Mouse (Mus musculus) forebrain, postnatal 0 days (tissue): ENCODE results near the gene Fermt2. TPM values are rescaled to one million over a fixed set of nuclear protein-coding genes. Genes with fewer than 3 reads are reported as not detected.

ENCODE experiments used
- ATAC-seq: fragments of 200-750 bp; cut with Nextera tagmentation; 2 replicates; pipeline ENCODE4 v1.8.0; 2017; ENCODE audit warnings: mild to moderate bottlenecking, moderate library complexity
- DNase-seq: peaks from one replicate; pipeline ENCODE4 v3.0.0-alpha.2; 2015
- H3K27ac ChIP-seq: fragments of 300-500 bp; sonication (generic); 2 replicates; pipeline ENCODE4 v1.5.1; 2014; ENCODE audit warnings: low read depth, mild to moderate bottlenecking, antibody characterized with exemption, low read length, moderate library complexity, mixed read lengths
- H3K27me3 ChIP-seq: fragments of 300-500 bp; sonication (generic); 2 replicates; pipeline ENCODE4 v1.6.1; 2014; ENCODE audit warnings: mild to moderate bottlenecking, low read length, mixed read lengths; ENCODE audit not compliant: insufficient read depth
- H3K36me3 ChIP-seq: fragments of 300-500 bp; sonication (generic); 2 replicates; pipeline ENCODE4 v1.6.1; 2014; ENCODE audit warnings: mild to moderate bottlenecking, moderate library complexity; ENCODE audit not compliant: insufficient read depth
- H3K4me1 ChIP-seq: fragments of 300-500 bp; sonication (generic); 2 replicates; pipeline ENCODE4 v1.6.1; 2014; ENCODE audit warnings: antibody characterized with exemption; ENCODE audit not compliant: insufficient read depth
- H3K4me2 ChIP-seq: fragments of 300-500 bp; sonication (generic); 2 replicates; pipeline ENCODE4 v1.6.1; 2014; ENCODE audit warnings: low read depth, mild to moderate bottlenecking, moderate library complexity
- H3K4me3 ChIP-seq: fragments of 300-500 bp; sonication (generic); 2 replicates; pipeline ENCODE4 v1.5.1; 2014; ENCODE audit warnings: low read depth, low read length, mixed read lengths
- H3K9ac ChIP-seq: fragments of 300-500 bp; sonication (generic); 2 replicates; pipeline ENCODE4 v1.6.1; 2014; ENCODE audit warnings: mild to moderate bottlenecking
- H3K9me3 ChIP-seq: fragments of 300-500 bp; sonication (generic); 2 replicates; pipeline ENCODE4 v1.6.1; 2016; ENCODE audit warnings: low read length
- CTCF ChIP-seq: sonication (generic); IDR thresholded peaks from 2 replicates; pipeline ENCODE4 v1.5.1; 2016; ENCODE audit warnings: antibody characterized with exemption, control low read depth, low read depth
- WGBS: fragments of 180-500 bp; shearing (Covaris S2); extraction: QIAGEN DNeasy Blood & Tissue Kit; methylation state at CpG from one replicate; pipeline ENCODE4 v1.1.7; 2014; 5-methylcytosine and 5-hydroxymethylcytosine counted together
- polyA plus RNA-seq: library from polyadenylated mRNA; unstranded; fragments of >200 nt; fragmentation: Nextera tagmentation; extraction: Ambion mirVana; gene quantifications from 2 replicates; pipeline ENCODE4 v1.2.1, GENCODE M21; 2015
- total RNA-seq: library from RNA; depleted of rRNA; stranded (reverse); fragments of >200 nt; gene quantifications from 2 replicates; pipeline ENCODE4 v1.2.3, GENCODE M21; 2014

Gene Fermt2
- total and polyA plus RNA-seq, 2 experiments from 2014 or later = 29.5 to 61.5 TPM

GRCm38 (mm10) chr14:45554336-45554735 lies 24.4 kb upstream of the Fermt2 start:
- WGBS = 90% methylated on average over 6 of the region's 6 CpGs
- ATAC-seq = no peak
- H3K4me1 ChIP-seq = no peaks in the 10 kb centered on the region

GRCm38 (mm10) chr14:45553854-45554253 lies 23.9 kb upstream of the Fermt2 start:
- H3K4me1 ChIP-seq = no peaks in the 10 kb centered on the region
- no peak overlapping the region for H3K4me3 ChIP-seq
- H3K36me3 ChIP-seq = no peaks in the 10 kb centered on the region
- H3K4me2 ChIP-seq = no peak overlapping the region
- H3K9ac ChIP-seq = no peak overlapping the region
- no peak for TF ChIP-seq CTCF
- WGBS = 56% methylated on average over 2 of the region's 2 CpGs
- no peaks in the 10 kb centered on the region for H3K27me3 ChIP-seq
- H3K27ac ChIP-seq = no peak overlapping the region
- ATAC-seq (peak; percentile 40; the same call in 1 of the 2 replicates), DNase-seq (peak; percentile 13)
- no peaks in the 10 kb centered on the region for H3K9me3 ChIP-seq

More at GRCm38 (mm10) chr14:45554336-45554735, 24.4 kb upstream of the Fermt2 start:
- Histone ChIP-seq H3K27me3 (no peaks in the 10 kb centered on the region), H3K9ac (no peak overlapping the region), H3K4me3 (no peak overlapping the region), H3K4me2 (no peak overlapping the region), H3K27ac (no peak overlapping the region), H3K9me3 (no peaks in the 10 kb centered on the region), H3K36me3 (no peaks in the 10 kb centered on the region)
- TF ChIP-seq CTCF = no peak
- DNase-seq = no peak

- no peak for TF ChIP-seq CTCF
- 85% methylated on average over 4 of the region's 4 CpGs for WGBS
- H3K4me1 ChIP-seq = no peaks in the 10 kb centered on the region
- ATAC-seq (no peak), DNase-seq (no peak)
- no peak overlapping the region for H3K4me2 ChIP-seq
- no peak overlapping the region for H3K27ac ChIP-seq
- no peak overlapping the region for H3K9ac ChIP-seq
- H3K4me3 ChIP-seq = no peak overlapping the region
- no peaks in the 10 kb centered on the region for H3K9me3 ChIP-seq
- no peaks in the 10 kb centered on the region for H3K36me3 ChIP-seq
- no peaks in the 10 kb centered on the region for H3K27me3 ChIP-seq
These were observed 22.5 kb upstream of the Fermt2 start for GRCm38 (mm10) chr14:45552431-45552830.

DNA sequence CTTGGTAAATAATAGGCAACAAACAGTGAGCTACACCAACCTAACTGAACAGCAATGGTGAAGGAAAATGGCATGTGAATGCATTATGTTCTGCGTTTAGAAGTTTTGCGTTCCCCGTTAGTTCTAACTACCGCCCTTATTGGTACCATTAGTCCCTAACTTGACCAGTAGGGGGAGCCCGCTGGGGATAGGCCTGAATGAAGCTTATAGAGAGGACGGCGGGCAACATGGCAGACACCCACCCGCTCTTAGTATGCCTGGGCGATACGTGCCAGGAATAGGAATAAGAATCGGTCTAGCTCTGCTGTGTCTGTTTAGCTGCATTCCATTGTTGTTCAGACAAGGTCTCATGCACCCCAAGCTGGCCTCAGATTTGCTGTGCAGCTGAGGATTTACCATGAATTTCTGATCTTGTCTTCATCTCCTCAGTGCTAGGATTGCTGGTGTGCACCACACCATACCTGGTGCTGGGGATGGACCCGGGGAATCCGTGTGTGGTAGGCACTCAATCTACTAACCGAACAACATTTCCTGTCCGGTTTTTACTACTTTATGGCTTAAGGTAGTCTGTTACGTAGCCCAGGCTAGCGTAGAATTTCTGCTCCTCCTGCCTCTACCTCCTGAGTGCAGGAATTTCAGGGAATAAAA lies 21.3 kb upstream of the Fermt2 start:
- peak; percentile 63 for DNase-seq
- Histone ChIP-seq H3K4me1 (no peaks in the 10 kb centered on the region), H3K9ac (no peak overlapping the region), H3K9me3 (no peaks in the 10 kb centered on the region), H3K27me3 (no peaks in the 10 kb centered on the region), H3K27ac (no peak overlapping the region), H3K36me3 (no peaks in the 10 kb centered on the region), H3K4me2 (no peak overlapping the region), H3K4me3 (no peak overlapping the region)
- WGBS = 60% methylated on average over 17 of the region's 17 CpGs
- peak; percentile 78 for ATAC-seq
- TF ChIP-seq CTCF = peak; percentile 65

DNA sequence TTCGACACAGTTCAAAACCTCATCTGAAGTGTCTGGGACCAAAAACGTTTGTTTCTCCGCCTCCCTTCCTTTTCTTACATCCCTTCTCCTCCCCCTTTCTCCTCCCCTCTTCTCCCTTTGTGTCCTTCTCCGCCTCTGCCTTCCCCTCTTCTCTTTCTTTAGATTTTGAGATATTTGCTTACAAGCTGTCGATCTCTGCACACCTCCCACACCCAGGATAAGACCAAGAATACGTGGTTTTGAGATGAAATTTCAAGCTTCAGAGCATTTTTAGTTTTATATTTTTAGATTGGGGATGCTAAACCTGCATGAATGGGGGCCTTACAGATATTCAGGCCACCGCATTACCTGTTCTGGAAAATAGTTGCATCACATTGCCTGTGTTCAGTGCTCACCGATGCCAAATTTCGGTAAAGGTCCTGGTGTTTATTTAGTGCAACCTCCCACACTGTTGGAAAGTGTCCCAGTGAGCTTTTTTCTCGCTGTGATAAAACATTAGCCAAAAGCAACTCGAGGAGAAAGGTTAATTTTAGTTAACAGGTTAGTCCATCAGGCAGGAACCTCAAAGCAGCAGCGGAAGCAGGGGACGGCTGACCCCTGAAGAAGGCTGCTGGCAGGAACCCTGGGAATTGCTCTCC lies 20.2 kb upstream of the Fermt2 start:
- Histone ChIP-seq H3K9me3 (no peaks in the 10 kb centered on the region), H3K4me2 (no peak overlapping the region), H3K4me3 (no peak overlapping the region), H3K27me3 (no peaks in the 10 kb centered on the region), H3K9ac (no peak overlapping the region), H3K36me3 (no peaks in the 10 kb centered on the region), H3K4me1 (no peaks in the 10 kb centered on the region), H3K27ac (no peak overlapping the region)
- TF ChIP-seq CTCF = no peak
- no peak for ATAC-seq
- no peak for DNase-seq
- WGBS = 75% methylated on average over 13 of the region's 13 CpGs

DNA sequence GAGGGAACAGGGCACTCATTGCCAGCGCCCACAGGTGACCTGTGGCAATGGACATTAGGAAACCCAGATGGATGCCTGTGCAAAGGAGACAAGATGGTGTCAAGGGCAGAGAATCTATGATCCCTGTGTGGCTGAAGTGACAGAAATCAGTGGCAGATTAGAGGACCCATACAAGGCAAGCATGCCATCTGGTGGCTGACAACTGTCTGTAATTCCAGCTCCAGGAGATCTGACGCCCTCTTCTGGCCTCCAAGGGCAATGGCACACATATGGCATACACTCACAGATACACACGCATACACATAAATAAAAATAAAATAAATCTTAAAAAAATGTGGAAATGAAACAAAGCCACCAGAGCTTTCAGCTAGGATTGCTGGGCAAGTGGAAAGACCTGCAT lies 18.2 kb upstream of the Fermt2 start:
- no peak overlapping the region for H3K27ac ChIP-seq
- no peak for ATAC-seq
- H3K4me2 ChIP-seq = no peak overlapping the region
- no peaks in the 10 kb centered on the region for H3K9me3 ChIP-seq
- WGBS = 78% methylated on average over 3 of the region's 3 CpGs
- peak; percentile 61 for TF ChIP-seq CTCF
- no peaks in the 10 kb centered on the region for H3K27me3 ChIP-seq
- H3K36me3 ChIP-seq = no peaks in the 10 kb centered on the region
- H3K9ac ChIP-seq = no peak overlapping the region
- DNase-seq = peak; percentile 8
- no peaks in the 10 kb centered on the region for H3K4me1 ChIP-seq
- no peak overlapping the region for H3K4me3 ChIP-seq

DNA sequence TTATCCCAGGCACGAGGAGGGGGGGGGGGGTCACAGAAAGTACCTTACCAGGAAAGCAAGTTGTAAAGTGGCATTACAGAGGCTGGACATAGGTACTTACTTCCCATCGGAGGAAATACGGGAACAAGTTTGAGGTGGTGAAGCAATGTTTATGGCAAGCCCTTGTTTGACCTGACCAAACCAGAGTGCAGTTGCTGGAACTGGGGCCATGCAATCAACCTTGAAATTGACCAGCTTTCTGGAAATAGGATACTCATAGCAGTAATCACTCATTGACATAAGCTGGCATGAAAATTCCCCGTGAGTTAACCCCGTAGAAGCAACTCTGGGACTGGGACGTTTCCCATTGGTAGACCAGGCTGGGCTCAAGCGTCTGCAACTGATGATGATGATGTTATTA lies 15.0 kb upstream of the Fermt2 start:
- no peak overlapping the region for H3K27ac ChIP-seq
- H3K9me3 ChIP-seq = no peaks in the 10 kb centered on the region
- H3K4me3 ChIP-seq = no peak overlapping the region
- TF ChIP-seq CTCF = no peak
- no peaks in the 10 kb centered on the region for H3K36me3 ChIP-seq
- no peak overlapping the region for H3K4me2 ChIP-seq
- ATAC-seq (no peak), DNase-seq (no peak)
- 91% methylated on average over 7 of the region's 7 CpGs for WGBS
- no peak overlapping the region for H3K9ac ChIP-seq
- no peaks in the 10 kb centered on the region; the same call in 1 of the 2 replicates for H3K4me1 ChIP-seq
- no peaks in the 10 kb centered on the region for H3K27me3 ChIP-seq
